20 mouse cellular contexts compared by ENCODE assay signal in the genomic region with DNA sequence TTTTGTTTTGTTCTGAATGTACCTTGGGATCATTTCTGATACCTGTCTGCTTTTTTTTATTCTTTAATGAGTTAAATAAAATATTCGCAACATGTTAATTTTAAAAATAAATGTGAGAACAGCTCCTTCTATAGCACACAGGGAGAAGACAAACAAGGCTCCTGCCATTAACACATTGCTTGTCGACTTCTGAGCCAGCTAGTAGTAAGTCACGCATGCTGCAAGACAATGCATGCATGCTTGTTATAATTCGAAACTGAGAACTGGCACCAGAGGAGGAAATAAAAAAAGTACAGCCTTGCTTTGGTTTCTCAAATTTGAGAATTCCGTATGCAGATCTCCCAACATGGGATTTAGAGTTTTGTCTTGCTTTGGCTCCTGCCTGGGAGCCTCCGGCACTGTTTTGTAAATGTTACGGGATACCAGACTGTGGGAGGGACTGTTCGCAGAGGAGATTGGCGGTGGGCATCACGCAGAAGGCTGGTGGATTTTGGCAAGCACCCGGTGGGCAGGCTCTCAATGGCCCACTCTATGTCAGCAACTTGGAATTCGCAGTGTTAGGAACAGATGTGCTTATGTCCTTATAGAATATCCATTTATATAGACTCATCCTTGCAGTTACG. TPM values are rescaled to one million over a fixed set of nuclear protein-coding genes. Genes with fewer than 3 reads are reported as not detected.
DNase-seq lines count a peak whose midpoint lies in the region; ATAC-seq and TF ChIP-seq lines count a peak whose summit lies in the region.
"Had no signal": no experiment of that assay in that cellular context is flagged by ENCODE, and none has a peak within 500 bp of the region (broad histone marks: within the 10 kb centered on the region; RNA-seq: fewer than 3 reads in every experiment).

No protein-coding gene starts in this region.

- H3K4me1 ChIP-seq in forebrain, embryonic 15.5 days = peaks cover 17% of the 10 kb centered on the region; the same call in 1 of the 2 replicates
- peaks cover 20% of the 10 kb centered on the region for H3K4me1 ChIP-seq in forebrain, embryonic 10.5 days
- H3K4me1 ChIP-seq: stomach, embryonic 15.5 days had no signal

- no peaks in the 10 kb centered on the region for H3K27me3 ChIP-seq in forebrain, embryonic 15.5 days
- 0 out of 2 replicates have a peak, but pooled peaks cover 6% of the 10 kb centered on the region for H3K27me3 ChIP-seq in forebrain, embryonic 10.5 days (ENCODE audit: poor library complexity, severe bottlenecking)
- H3K27me3 ChIP-seq: stomach, embryonic 15.5 days had no signal

- no peak overlapping the region for H3K9ac ChIP-seq in forebrain, embryonic 15.5 days (replicated peaks)
- H3K9ac ChIP-seq: stomach, embryonic 15.5 days had no signal

- TF ChIP-seq CTCF in layer of hippocampus, adult 2 months (conservative IDR thresholded peaks at IDR 0.05) = no peak

- no peak overlapping the region for H3K4me3 ChIP-seq in forebrain, embryonic 15.5 days
- no peak overlapping the region for H3K4me3 ChIP-seq in forebrain, embryonic 10.5 days
- no peak overlapping the region; the same call in 1 of the 2 replicates for H3K4me3 ChIP-seq in layer of hippocampus, adult 2 months
- H3K4me3 ChIP-seq: erythroblast, embryonic 14.5 days; gastrocnemius, adult 2 months; myocyte; stomach, embryonic 15.5 days had no signal

- peak; percentile 91 for ATAC-seq in forebrain, embryonic 15.5 days (replicated peaks)
- no peak for ATAC-seq in erythroblast, adult 5-6 weeks (replicated peaks; ENCODE audit: low FRiP score, poor library complexity, severe bottlenecking)

- no peak for DNase-seq in forebrain, embryonic 10.5 days (ENCODE audit: extremely low spot score, low spot score)
- DNase-seq in layer of hippocampus, postnatal 10 days (ENCODE audit: low spot score in 2 of 2) = peak; percentile 36 to 47
- no peak for DNase-seq in layer of hippocampus, adult 2 months (ENCODE audit: low spot score in 2 of 2)
- peak; percentile 74 to 81 for DNase-seq in right cerebral cortex, postnatal 10 days (ENCODE audit: low spot score in 2 of 2)
- DNase-seq in right cerebral cortex, postnatal 14 days = no peak
- DNase-seq: adrenal gland, postnatal 10 days; cerebellum, adult 2 months; gastrocnemius, adult 2 months; heart, postnatal 4 days; kidney, adult 11 months; kidney, postnatal 14 days; layer of hippocampus, adult 9-11 months; lung, adult 18-20 months; thymus, adult 2 months had no signal

- H3K4me2 ChIP-seq in forebrain, embryonic 15.5 days (replicated peaks) = 0 out of 2 replicates have a peak overlapping the region, but pooled peaks have one; percentile 1
- H3K4me2 ChIP-seq: stomach, embryonic 15.5 days had no signal

- peaks cover 7% of the 10 kb centered on the region for H3K36me3 ChIP-seq in forebrain, embryonic 15.5 days
- H3K36me3 ChIP-seq in forebrain, embryonic 10.5 days (replicated peaks) = 0 out of 2 replicates have a peak, but pooled peaks cover 3% of the 10 kb centered on the region
- H3K36me3 ChIP-seq: stomach, embryonic 15.5 days had no signal

- 44% methylated on average over 13 of the region's 13 CpGs for whole genome bisulfite sequencing in forebrain, embryonic 15.5 days
- WGBS in forebrain, embryonic 10.5 days = 86% methylated on average over 13 of the region's 13 CpGs

- H3K27ac ChIP-seq in forebrain, embryonic 15.5 days (replicated peaks) = 0 out of 2 replicates have a peak overlapping the region, but pooled peaks have one; percentile 22
- no peak overlapping the region for H3K27ac ChIP-seq in forebrain, embryonic 10.5 days
- H3K27ac ChIP-seq in layer of hippocampus, adult 2 months = no peak overlapping the region
- H3K27ac ChIP-seq: gastrocnemius, adult 2 months; stomach, embryonic 15.5 days had no signal

- H3K9me3 ChIP-seq in forebrain, embryonic 15.5 days = no peaks in the 10 kb centered on the region
- H3K9me3 ChIP-seq in forebrain, embryonic 10.5 days = no peaks in the 10 kb centered on the region
- H3K9me3 ChIP-seq: stomach, embryonic 15.5 days had no signal

RNA-seq across cellular contexts. Expression of gene Dzip1, which starts 57.0 kb away (rescaled TPM):
- polyA plus RNA-seq in forebrain, embryonic 15.5 days (2015; fragmentation: Nextera tagmentation; extraction: Ambion mirVana) = 40.8 and 41.4 TPM in 2 replicates
- 13.0 and 13.9 TPM in 2 replicates for polyA plus RNA-seq in forebrain, embryonic 10.5 days (2016; fragmentation: Nextera tagmentation; extraction: Ambion mirVana)
- 100 to 1,000 TPM; 127 to 138 TPM for total RNA-seq in layer of hippocampus, postnatal 10 days (2021)
- 100 to 1,000 TPM; 119 to 128 TPM for total RNA-seq in layer of hippocampus, adult 2 months (2021)
- 0.42 TPM in 1 of 2 replicates, not detected in the other for total RNA-seq in erythroblast, adult 5-6 weeks (2015; ENCODE audit: low replicate concordance)
- 3.2 TPM in 1 of 2 replicates, not detected in the other for total RNA-seq in erythroblast, adult 5-6 weeks (2017; ENCODE audit: low replicate concordance)
- total RNA-seq: granulocyte monocyte progenitor cell, adult 5-6 weeks had no signal

Comparison
In these comparisons a context has a peak if more than half of its experiments do, and no peak if none do; other contexts are left out.
1. DNase-seq: peak in layer of hippocampus, postnatal 10 days (2 of 2) and right cerebral cortex, postnatal 10 days (2 of 2); none in forebrain, embryonic 10.5 days (single experiment), layer of hippocampus, adult 2 months (0 of 2) and right cerebral cortex, postnatal 14 days (single experiment).
2. RNA of gene Dzip1, which starts 57.0 kb away (total RNA-seq): 127 to 138 TPM in layer of hippocampus, postnatal 10 days and 119 to 128 TPM in layer of hippocampus, adult 2 months; 0.42 to 3.2 TPM in erythroblast, adult 5-6 weeks; every median in the first group is over 10 times any median in the second.